Mouse (Mus musculus) ES-Bruce4 (cell line): ENCODE data around the gene Fgfr1op. TPM values are rescaled to one million over a fixed set of nuclear protein-coding genes. Genes with fewer than 3 reads are reported as not detected.
A peak's percentile ranks its signal among the peaks of the same experiment; 100 is the strongest.
"Not testable (repeated sequence)": the region's sequence is repeated elsewhere in the genome, so short reads cannot be mapped to it uniquely, and the experiment has no call there.

Experiments used
- H3K27ac ChIP-seq: 2 replicates; pipeline ENCODE4 v1.5.1; 2012; ENCODE audit warnings: low read length, inconsistent platforms; ENCODE audit not compliant: insufficient read depth
- H3K27me3 ChIP-seq: 2 replicates; pipeline ENCODE4 v1.6.1; 2012; ENCODE audit warnings: mild to moderate bottlenecking, low read length, inconsistent platforms; ENCODE audit not compliant: control insufficient read depth, poor library complexity, insufficient read depth, severe bottlenecking
- H3K36me3 ChIP-seq: 2 replicates; pipeline ENCODE4 v1.6.1; 2012; ENCODE audit warnings: inconsistent platforms, mild to moderate bottlenecking, low read length, moderate library complexity; ENCODE audit not compliant: control insufficient read depth, poor library complexity, insufficient read depth, severe bottlenecking
- H3K4me1 ChIP-seq: one replicate; pipeline ENCODE4 v1.8.1; 2011; ENCODE audit warnings: low read length; ENCODE audit not compliant: control insufficient read depth, insufficient read depth
- H3K4me3 ChIP-seq: 2 replicates; pipeline ENCODE4 v1.5.1; 2011; ENCODE audit warnings: low read depth, mild to moderate bottlenecking, low read length
- H3K9ac ChIP-seq: 2 replicates; pipeline ENCODE4 v1.6.1; 2012; ENCODE audit warnings: low read depth, mild to moderate bottlenecking, inconsistent platforms; ENCODE audit not compliant: poor library complexity, severe bottlenecking
- H3K9me3 ChIP-seq: replicated peaks from 2 replicates; pipeline ENCODE4 v1.6.1; 2012; ENCODE audit warnings: mild to moderate bottlenecking, low read length, inconsistent platforms; ENCODE audit not compliant: control insufficient read depth, poor library complexity, insufficient read depth, severe bottlenecking
- polyA plus RNA-seq: library from polyadenylated mRNA; stranded (reverse); fragments of >200 nt; gene quantifications from 2 replicates; pipeline ENCODE4 v1.2.4, GENCODE M21; 2011; ENCODE audit warnings: low read depth; ENCODE audit not compliant: missing spikeins, insufficient read depth, insufficient read length

The Fgfr1op gene
- 77.8 and 78.5 TPM in 2 replicates for polyA plus RNA-seq

DNA sequence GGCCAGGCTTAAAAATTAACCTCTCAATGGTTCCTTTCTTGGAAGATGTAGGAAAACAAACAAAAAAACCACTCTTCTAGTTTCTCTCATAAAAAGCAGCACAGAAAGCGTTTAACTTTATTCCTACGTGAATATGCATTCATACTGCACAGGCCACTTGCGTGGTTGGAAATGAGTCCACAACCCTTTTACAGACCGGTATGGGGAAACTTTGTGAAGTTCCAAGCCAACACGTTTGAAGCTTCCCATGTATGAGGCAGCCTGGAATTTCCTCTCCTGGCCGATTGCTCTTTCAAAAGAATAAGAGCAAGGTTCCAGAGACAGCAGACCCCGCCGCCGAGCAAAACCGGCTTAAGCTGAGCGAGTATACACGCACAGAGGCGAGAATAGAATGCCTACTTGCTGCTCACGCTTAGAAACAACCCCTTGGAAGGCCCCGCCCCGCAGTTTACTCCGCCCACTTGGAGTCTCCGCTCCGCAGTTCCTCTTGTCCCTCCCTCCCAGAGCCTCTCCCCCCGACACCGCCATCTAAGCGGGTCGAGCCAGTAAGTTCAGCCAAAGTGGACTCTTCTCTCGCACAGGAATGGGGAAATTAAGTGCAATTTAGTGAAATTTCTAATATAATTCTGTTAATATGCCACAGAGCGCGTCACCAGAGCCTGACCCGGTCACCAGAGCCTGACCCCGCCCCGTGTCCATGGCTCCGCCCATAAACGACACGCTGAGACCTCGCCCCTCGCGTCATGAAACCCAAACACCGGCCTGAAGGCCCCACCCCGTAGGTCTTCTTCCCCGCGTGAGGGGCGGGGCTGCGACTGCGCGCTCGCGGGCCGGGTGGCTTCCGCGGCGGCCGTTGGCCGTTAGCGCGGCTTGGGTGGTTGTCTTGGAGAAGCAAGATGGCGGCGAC, at the start of gene Fgfr1op:
TSS of gene Fgfr1op (plus strand) at position 801 of the 907 bp plus-strand sequence.
- not testable (repeated sequence) for H3K9me3 ChIP-seq, H3K4me1 ChIP-seq, H3K27me3 ChIP-seq, H3K27ac ChIP-seq
- peaks cover 13% of the 10 kb centered on the region for H3K36me3 ChIP-seq
- H3K9ac ChIP-seq: peak within 1 kb of the TSS; percentile 93
- H3K4me3 ChIP-seq: peak within 1 kb of the TSS; percentile 83

DNA sequence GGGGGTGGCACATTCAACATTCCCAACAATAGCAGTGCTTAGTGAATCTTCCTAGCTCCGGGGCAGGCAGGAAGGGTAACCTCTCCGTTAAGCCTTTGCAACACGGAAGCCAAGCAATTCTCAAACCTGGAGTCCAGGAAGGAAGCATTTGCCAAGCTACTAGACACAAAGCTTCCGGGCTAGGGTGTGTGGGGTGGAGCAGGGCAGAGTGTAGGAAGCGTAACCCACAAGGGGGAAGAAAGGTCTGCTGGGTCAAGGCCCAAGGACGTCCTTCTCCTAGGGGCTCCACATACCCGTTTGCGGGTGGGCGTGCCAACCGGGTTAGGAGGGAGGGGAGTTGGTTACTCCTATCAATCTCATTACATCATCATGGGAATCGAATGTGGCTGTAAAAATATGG, 48.9 kb upstream of the Fgfr1op start:
- not testable (repeated sequence) for H3K27ac ChIP-seq, H3K9me3 ChIP-seq, H3K27me3 ChIP-seq, H3K9ac ChIP-seq, H3K4me1 ChIP-seq, H3K36me3 ChIP-seq, H3K4me3 ChIP-seq

DNA sequence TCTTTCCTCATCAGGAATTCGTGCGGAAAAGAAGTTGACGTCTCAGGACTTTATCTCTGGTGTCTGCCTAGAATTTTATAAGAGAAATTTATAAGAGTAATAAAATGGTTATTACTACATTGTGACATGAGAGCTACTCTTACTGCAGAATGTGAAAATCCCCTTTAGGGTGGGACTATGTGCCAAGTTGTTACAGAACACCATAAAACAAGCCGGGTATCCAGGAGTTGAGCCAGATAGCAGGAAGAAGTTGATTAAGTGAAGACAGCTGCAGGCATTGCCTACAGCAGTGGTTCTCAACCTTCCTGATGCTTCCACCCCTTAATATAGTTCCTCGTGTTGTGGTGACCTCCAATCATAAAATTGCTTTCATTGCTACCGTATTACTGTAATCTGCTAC, 48.4 kb upstream of the Fgfr1op start:
- H3K36me3 ChIP-seq, H3K27ac ChIP-seq, H3K27me3 ChIP-seq, H3K4me1 ChIP-seq, H3K4me3 ChIP-seq, H3K9me3 ChIP-seq, H3K9ac ChIP-seq: not testable (repeated sequence)

DNA sequence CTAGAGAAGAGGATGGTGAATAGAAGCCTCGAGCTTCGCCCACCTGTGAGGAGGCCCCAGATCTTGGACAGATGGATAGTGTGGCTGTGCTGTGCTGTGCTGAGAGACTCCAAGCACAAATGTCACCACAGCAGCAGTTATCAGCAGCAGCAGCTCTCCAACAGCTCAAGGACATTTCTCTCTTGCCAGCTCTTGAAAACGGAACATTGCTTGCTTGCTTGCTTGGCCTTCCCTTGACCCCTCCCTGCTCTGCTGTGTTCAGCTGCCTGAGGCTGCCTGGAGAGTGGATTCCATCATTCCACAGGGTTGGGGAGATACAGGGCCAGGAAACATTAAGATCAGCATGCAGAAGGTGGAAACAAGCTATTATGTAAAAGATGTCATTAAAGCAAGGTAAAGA, 42.3 kb upstream of the Fgfr1op start:
- H3K4me1 ChIP-seq, H3K9ac ChIP-seq, H3K27ac ChIP-seq, H3K9me3 ChIP-seq, H3K4me3 ChIP-seq, H3K36me3 ChIP-seq, H3K27me3 ChIP-seq: not testable (repeated sequence)

DNA sequence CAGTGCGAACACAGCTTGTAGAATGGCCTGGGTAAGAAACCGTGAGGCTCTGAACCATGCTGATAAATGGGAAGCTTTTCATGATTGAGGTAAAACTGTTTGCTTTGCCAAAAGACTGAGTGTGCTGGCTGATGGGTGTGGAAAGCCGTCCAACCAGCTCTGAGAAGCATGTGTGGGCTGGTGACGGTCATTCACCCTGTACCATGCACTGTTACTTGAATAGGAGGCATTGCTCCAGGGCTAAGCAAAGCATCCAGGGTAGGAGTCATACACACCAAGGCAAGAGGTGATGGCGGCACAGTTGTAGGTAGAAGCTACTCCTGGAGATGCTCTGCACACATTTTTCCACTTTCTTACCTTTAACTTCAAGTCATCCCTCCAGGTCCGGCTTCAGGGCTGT, 40.7 kb upstream of the Fgfr1op start:
- H3K27ac ChIP-seq, H3K4me3 ChIP-seq, H3K9ac ChIP-seq, H3K36me3 ChIP-seq, H3K4me1 ChIP-seq, H3K27me3 ChIP-seq, H3K9me3 ChIP-seq: not testable (repeated sequence)

DNA sequence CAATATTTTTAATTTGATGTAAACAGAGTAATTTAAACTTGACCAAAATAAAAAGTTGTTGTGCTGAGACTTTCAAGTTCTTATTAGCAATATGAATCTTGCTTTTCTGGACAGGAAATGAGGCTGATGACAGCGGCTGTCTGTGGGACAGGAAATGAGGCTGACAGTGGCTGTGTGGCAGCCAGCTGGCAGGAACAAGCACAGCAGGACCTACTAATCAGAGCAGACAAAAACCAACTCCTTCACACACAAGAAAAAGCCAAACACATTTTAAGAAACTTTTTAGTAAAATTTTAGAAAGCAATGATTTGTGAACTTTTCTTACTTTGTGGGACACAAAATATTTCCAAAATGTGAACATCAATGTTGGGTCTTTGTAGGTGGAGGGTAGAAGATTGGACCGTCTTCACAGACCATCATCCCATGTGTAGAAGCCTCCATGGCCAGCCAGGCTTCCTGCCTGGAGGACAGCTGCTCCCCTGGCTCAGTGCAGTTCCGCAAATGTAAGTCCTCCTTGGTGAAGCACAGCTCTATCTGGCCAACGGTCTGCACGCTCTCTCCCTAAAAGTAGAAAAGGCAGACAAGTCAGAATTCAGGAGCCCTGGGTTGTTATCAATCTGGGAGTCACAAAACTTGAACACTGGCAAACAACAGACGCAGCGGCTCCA, 36.8 kb upstream of the Fgfr1op start:
- not testable (repeated sequence) for H3K4me3 ChIP-seq, H3K9ac ChIP-seq

DNA sequence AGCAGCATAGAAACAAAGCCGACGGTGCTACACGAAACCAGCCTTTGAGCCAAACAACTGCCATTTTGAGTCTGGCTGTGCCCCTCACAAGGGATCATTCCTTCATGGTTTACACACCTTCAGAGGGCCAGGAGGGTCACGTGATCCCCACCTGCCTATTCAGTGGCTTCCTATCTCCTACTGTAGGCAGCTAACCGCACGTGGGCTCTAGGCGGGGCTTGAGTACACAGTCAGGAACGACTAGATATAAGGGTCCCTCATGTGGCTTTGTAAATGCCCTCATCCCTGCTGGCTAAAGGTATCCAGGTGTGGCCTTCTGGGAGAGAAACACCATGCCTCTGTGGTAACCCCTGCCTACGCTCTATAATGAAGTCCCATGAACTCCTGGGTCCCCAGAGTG, 35.7 kb upstream of the Fgfr1op start:
- H3K9me3 ChIP-seq, H3K9ac ChIP-seq, H3K27me3 ChIP-seq, H3K4me3 ChIP-seq, H3K4me1 ChIP-seq, H3K27ac ChIP-seq, H3K36me3 ChIP-seq: not testable (repeated sequence)

More for the DNA sequence above, 36.8 kb upstream of the Fgfr1op start:
- not testable (repeated sequence) for H3K9me3 ChIP-seq, H3K4me1 ChIP-seq, H3K36me3 ChIP-seq, H3K27ac ChIP-seq, H3K27me3 ChIP-seq

DNA sequence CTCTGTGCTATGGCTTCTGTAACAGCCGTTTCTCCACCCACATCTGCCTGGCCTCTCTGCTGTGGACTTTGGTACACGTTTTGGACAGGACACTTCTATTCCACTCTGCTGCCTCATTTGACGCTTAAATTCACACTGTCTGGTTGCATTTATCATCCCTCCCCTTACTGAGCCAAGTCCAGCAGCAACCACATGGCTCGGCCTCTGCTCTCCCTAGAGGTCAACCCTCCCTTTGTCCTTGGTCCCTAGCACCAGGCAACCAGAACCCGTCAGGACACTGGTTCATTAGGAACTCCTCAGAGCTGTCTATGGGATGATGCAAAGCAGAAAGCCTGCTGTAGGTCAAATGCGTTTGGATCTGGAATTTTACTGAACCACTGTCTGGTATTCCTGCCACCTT, 34.5 kb upstream of the Fgfr1op start:
- not testable (repeated sequence) for H3K36me3 ChIP-seq, H3K4me1 ChIP-seq, H3K4me3 ChIP-seq, H3K27ac ChIP-seq, H3K9me3 ChIP-seq, H3K9ac ChIP-seq, H3K27me3 ChIP-seq

DNA sequence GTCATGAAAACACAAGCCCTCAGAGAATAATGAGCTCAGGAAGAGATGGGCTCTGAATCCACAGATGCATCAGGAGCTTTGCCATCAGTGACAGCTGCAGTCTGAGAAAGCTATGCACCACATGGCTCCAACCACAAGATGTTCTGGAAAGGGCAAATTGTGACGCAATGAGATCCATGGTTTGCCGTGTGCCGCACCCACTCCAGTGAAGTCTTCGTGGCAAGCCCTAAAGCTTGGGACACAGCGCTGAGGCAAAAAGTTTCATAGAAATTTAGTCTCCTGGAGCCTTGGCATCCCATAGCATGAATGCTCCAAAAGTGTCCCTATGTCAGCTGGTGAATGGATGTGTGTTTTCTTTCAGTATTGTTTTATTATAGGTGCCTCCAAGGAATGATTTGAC, 27.2 kb upstream of the Fgfr1op start:
- H3K4me3 ChIP-seq, H3K27me3 ChIP-seq, H3K9ac ChIP-seq: not testable (repeated sequence)

More for the DNA sequence above, 27.2 kb upstream of the Fgfr1op start:
- not testable (repeated sequence) for H3K36me3 ChIP-seq, H3K9me3 ChIP-seq, H3K27ac ChIP-seq, H3K4me1 ChIP-seq
